Mouse (Mus musculus) lung, embryonic 16.5 days (tissue): ENCODE measurements around the gene Muc1. TPM values are rescaled to one million over a fixed set of nuclear protein-coding genes. Genes with fewer than 3 reads are reported as not detected.

Experiments
- ATAC-seq: fragments of 200-750 bp; cut with Nextera tagmentation; 2 replicates; pipeline ENCODE4 v1.8.0; 2017; ENCODE audit warnings: low read depth, mild to moderate bottlenecking, moderate library complexity
- H3K27ac ChIP-seq: fragments of 300-500 bp; sonication (generic); 2 replicates; pipeline ENCODE4 v1.5.1; 2014; ENCODE audit warnings: mild to moderate bottlenecking, control low read depth, low read length
- H3K27me3 ChIP-seq: fragments of 300-500 bp; sonication (generic); 2 replicates; pipeline ENCODE4 v1.6.1; 2014; ENCODE audit warnings: low read depth, low read length, mixed read lengths; ENCODE audit not compliant: control insufficient read depth, insufficient read depth
- H3K36me3 ChIP-seq: fragments of 300-500 bp; sonication (generic); 2 replicates; pipeline ENCODE4 v1.6.1; 2014; ENCODE audit warnings: low read length; ENCODE audit not compliant: control insufficient read depth, insufficient read depth
- H3K4me1 ChIP-seq: fragments of 300-500 bp; sonication (generic); replicated peaks from 2 replicates; pipeline ENCODE4 v1.6.1; 2014; ENCODE audit warnings: low read length, mixed read lengths; ENCODE audit not compliant: control insufficient read depth, insufficient read depth
- H3K4me2 ChIP-seq: fragments of 300-500 bp; sonication (generic); 2 replicates; pipeline ENCODE4 v1.6.1; 2014; ENCODE audit warnings: low read depth, low read length, control low read depth
- H3K4me3 ChIP-seq: fragments of 300-500 bp; sonication (generic); 2 replicates; pipeline ENCODE4 v1.5.1; 2014; ENCODE audit warnings: mild to moderate bottlenecking, low read length, control low read depth
- H3K9ac ChIP-seq: fragments of 300-500 bp; sonication (generic); 2 replicates; pipeline ENCODE4 v1.6.1; 2014; ENCODE audit warnings: low read length, control low read depth
- H3K9me3 ChIP-seq: fragments of 300-500 bp; sonication (generic); 2 replicates; pipeline ENCODE4 v1.6.1; 2016; ENCODE audit warnings: low read length; ENCODE audit not compliant: control insufficient read depth
- WGBS: fragments of 180-500 bp; shearing (Covaris S2); extraction: QIAGEN DNeasy Blood & Tissue Kit; methylation state at CpG from one replicate; pipeline ENCODE4 v1.1.7; 2014; 5-methylcytosine and 5-hydroxymethylcytosine counted together
- polyA plus RNA-seq: library from polyadenylated mRNA; unstranded; fragments of >200 nt; fragmentation: Nextera tagmentation; extraction: Ambion mirVana; gene quantifications from 2 replicates; pipeline ENCODE4 v1.2.1, GENCODE M21; 2015

The Muc1 gene
- polyA plus RNA-seq, 1 experiment from 2014 or later: 151 TPM

DNA sequence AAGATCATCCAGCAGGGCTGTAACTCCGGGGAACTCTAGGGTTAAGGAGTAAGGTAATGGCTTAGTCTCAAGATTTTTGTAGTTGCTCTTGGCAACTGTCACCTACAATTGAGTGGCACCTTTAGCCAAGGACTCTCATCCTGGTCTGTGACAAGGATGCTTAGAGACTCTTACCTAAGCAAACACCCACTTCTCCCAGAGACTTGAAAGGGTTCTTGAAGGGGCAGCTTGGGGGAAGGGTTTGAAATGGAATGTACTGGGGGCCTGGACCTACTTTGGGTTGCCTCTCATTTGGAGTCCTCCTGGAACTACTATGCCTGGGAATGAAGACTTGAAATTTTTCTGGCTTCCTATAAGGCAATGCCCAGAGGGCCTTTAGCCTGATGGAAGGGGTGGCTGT is 10.6 kb upstream of the Muc1 start:
- Histone ChIP-seq H3K36me3 (no peaks in the 10 kb centered on the region), H3K4me3 (no peak overlapping the region), H3K9me3 (no peaks in the 10 kb centered on the region), H3K4me1 (peaks cover 26% of the 10 kb centered on the region), H3K9ac (no peak overlapping the region), H3K4me2 (peak overlapping the region; percentile 28; the same call in 1 of the 2 replicates), H3K27me3 (no peaks in the 10 kb centered on the region), H3K27ac (peak overlapping the region; percentile 86)
- 42% methylated on average over 1 of the region's 1 CpGs for WGBS
- peak; percentile 47 for ATAC-seq

GRCm38 (mm10) chr3:89219546-89219945 is 9.3 kb upstream of the Muc1 start:
- peak; percentile 26 for ATAC-seq
- Histone ChIP-seq H3K4me3 (no peak overlapping the region), H3K36me3 (peaks cover 4% of the 10 kb centered on the region; the same call in 1 of the 2 replicates), H3K27ac (peak overlapping the region; percentile 86), H3K9ac (peak overlapping the region; percentile 8; the same call in 1 of the 2 replicates), H3K4me1 (peaks cover 26% of the 10 kb centered on the region), H3K4me2 (no peak overlapping the region; the same call in 1 of the 2 replicates), H3K9me3 (no peaks in the 10 kb centered on the region), H3K27me3 (no peaks in the 10 kb centered on the region)
- 14% methylated on average over 8 of the region's 8 CpGs for WGBS

DNA sequence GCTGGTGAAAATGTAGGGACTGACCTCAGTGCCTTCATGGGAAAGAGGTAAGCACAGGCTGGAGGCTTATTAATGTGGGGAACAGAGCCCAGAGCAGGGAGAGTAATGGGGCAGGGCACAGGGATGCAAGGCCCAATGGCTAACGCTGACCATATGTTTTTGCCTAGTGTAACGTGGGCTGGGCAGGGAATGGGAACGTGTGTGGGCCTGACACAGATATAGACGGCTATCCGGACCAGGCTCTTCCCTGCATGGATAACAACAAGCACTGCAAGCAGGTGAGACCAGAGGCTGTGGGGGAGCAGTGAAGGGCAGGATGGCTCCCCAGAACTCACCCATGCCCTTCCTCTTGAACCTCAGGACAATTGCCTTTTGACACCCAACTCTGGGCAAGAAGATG is 7.7 kb upstream of the Muc1 start:
- Histone ChIP-seq H3K36me3 (peaks cover 4% of the 10 kb centered on the region; the same call in 1 of the 2 replicates), H3K9ac (no peak overlapping the region), H3K4me1 (peaks cover 15% of the 10 kb centered on the region), H3K4me2 (no peak overlapping the region), H3K4me3 (no peak overlapping the region), H3K9me3 (no peaks in the 10 kb centered on the region), H3K27me3 (no peaks in the 10 kb centered on the region), H3K27ac (no peak overlapping the region)
- WGBS: 78% methylated on average over 5 of the region's 5 CpGs
- no peak for ATAC-seq

- ATAC-seq: no peak
- H3K27me3 ChIP-seq: no peaks in the 10 kb centered on the region
- no peak overlapping the region for H3K27ac ChIP-seq
- peak overlapping the region; percentile 83 for H3K4me2 ChIP-seq
- H3K36me3 ChIP-seq: peaks cover 4% of the 10 kb centered on the region; the same call in 1 of the 2 replicates
- H3K9ac ChIP-seq: peak overlapping the region; percentile 6; the same call in 1 of the 2 replicates
- peak overlapping the region; percentile 53; the same call in 1 of the 2 replicates for H3K4me3 ChIP-seq
- 61% methylated on average over 11 of the region's 11 CpGs for WGBS
- H3K9me3 ChIP-seq: no peaks in the 10 kb centered on the region
- H3K4me1 ChIP-seq: peaks cover 19% of the 10 kb centered on the region
Measured at GRCm38 (mm10) chr3:89224796-89225195, 4.1 kb upstream of the Muc1 start.

DNA sequence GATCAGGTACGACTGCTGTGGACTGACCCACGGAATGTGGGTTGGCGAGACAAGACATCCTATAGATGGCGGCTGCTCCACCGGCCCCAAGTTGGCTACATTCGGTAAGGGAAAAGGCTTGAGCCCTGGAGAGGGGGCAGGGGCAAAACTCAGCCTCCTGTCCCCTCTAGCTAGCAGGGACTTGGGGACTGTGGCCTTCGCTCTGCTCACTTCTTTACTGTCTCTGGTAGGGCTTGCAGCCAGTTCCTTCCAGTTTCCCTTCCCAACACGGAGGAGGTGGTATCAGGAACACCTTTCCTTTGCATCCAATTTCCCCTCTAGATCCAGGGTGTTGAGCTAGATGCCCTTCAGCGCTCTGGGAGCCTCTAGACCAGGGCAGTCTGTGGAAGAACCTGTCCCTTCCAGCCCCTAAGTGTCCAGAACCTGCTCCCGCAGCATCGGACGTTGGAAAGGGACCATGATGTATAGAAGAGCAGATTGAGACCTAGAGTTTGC is 3.5 kb upstream of the Muc1 start:
- Histone ChIP-seq H3K9me3 (no peaks in the 10 kb centered on the region), H3K9ac (peak overlapping the region; percentile 68), H3K4me3 (peak overlapping the region; percentile 53), H3K27ac (no peak overlapping the region; the same call in 1 of the 2 replicates), H3K27me3 (no peaks in the 10 kb centered on the region), H3K4me1 (peaks cover 17% of the 10 kb centered on the region), H3K36me3 (peaks cover 4% of the 10 kb centered on the region; the same call in 1 of the 2 replicates), H3K4me2 (peak overlapping the region; percentile 83)
- ATAC-seq: no peak
- WGBS: 51% methylated on average over 12 of the region's 12 CpGs

GRCm38 (mm10) chr3:89225918-89226317 is 2.9 kb upstream of the Muc1 start:
- WGBS: 43% methylated on average over 4 of the region's 4 CpGs
- H3K9me3 ChIP-seq: no peaks in the 10 kb centered on the region
- H3K4me1 ChIP-seq: peaks cover 17% of the 10 kb centered on the region
- peaks cover 4% of the 10 kb centered on the region; the same call in 1 of the 2 replicates for H3K36me3 ChIP-seq
- H3K27me3 ChIP-seq: no peaks in the 10 kb centered on the region
- no peak for ATAC-seq
- H3K4me3 ChIP-seq: peak overlapping the region; percentile 53
- H3K27ac ChIP-seq: peak overlapping the region; percentile 65
- H3K4me2 ChIP-seq: peak overlapping the region; percentile 83
- H3K9ac ChIP-seq: peak overlapping the region; percentile 68

DNA sequence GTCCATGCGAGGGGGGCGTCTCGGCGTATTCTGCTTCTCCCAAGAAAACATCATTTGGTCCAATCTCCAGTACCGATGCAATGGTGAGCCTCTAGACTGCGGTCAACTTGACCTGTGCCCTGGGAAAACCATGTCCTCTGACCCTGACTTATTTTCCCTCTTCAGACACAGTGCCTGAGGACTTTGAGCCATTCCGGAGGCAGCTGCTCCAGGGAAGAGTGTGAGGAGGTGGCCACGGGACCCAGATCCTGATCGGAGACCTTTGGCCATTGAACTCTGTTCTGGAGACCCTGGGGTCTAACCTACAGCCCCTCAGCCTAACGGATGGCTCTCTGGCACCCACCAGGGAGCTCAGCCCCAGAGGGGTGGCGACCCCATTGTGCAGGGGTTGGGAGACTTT is 2.5 kb upstream of the Muc1 start:
- Histone ChIP-seq H3K9me3 (no peaks in the 10 kb centered on the region), H3K4me1 (peaks cover 17% of the 10 kb centered on the region), H3K4me2 (peak overlapping the region; percentile 83), H3K9ac (peak overlapping the region; percentile 68), H3K4me3 (peak overlapping the region; percentile 53), H3K27me3 (no peaks in the 10 kb centered on the region), H3K36me3 (peaks cover 4% of the 10 kb centered on the region; the same call in 1 of the 2 replicates), H3K27ac (peak overlapping the region; percentile 65)
- 27% methylated on average over 11 of the region's 11 CpGs for WGBS
- no peak for ATAC-seq

DNA sequence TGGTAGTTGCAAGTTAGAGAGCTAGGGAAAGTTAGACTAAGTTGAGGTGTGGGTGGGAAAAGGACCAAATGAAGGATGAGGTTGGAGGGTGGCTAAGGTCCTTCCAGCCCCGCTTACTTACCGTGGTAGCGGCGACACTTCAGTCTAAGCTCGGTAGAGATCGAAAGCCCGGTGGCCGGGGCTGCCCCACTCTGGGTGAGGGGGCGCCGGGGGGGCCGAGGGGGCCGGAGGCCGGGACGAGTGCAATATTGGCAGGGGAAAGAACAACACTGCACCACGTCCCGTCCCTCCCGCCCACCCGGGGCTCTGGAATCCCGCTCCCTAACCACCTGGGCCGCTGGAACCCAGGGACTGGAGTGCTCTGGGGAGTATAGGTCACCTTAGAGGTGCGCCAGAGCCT is 2.0 kb upstream of the Muc1 start, which contains the start of gene Mtx1:
Gene Mtx1 (minus strand): TSS at position 189 of the 400 bp plus-strand sequence.
- H3K36me3 ChIP-seq: peaks cover 4% of the 10 kb centered on the region; the same call in 1 of the 2 replicates
- peak within 1 kb of the TSS; percentile 68 for H3K9ac ChIP-seq
- peak within 1 kb of the TSS; percentile 91 for H3K27ac ChIP-seq
- H3K4me2 ChIP-seq: peak within 1 kb of the TSS; percentile 83
- H3K9me3 ChIP-seq: no peaks in the 10 kb centered on the region
- H3K4me3 ChIP-seq: peak within 1 kb of the TSS; percentile 53
- WGBS: 3% methylated on average over 21 of the region's 21 CpGs
- no peaks in the 10 kb centered on the region for H3K27me3 ChIP-seq
- H3K4me1 ChIP-seq: peaks cover 17% of the 10 kb centered on the region
- peak; percentile 5 for ATAC-seq

DNA sequence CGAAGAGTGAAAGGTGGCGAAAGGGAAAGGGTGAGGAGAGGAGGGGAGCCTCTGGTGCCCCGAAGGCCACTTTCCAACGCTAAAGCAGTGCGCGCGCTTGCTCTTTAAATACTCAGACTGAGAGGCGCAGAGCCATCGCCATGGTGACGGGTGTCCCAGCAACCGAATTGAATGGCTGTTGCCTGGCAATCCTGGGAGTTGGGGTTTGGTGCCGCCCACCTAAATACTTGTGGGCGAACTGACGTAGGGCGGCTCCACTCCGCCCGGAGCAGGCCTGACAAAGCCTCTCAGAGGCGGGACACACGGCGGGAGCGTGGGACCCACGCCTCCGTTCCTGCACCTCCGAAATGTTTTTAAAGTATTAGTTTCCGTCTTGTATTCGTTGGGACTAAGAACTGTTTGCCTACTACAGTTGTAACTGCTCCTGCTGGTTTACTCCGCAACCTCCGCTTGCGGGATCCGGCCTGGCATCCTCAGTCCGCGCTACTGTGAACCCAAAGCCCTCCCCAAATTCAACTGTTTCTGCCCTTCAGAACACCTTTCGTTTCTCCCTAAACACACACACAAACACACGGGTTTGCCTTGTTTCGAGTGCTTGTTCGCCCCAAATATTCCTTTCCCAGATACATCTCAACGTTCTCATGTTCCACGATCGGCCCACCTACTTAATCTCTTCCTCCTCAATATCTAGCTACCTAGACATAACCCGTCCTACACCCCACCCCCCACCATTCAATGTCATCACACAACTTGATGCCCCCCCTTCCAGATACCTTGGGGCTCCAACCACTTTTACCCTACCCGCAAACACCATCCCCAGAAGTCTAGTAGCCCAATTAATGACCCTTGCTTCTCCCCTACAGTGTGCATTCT is 1.3 kb upstream of the Muc1 start:
- peak; percentile 83 for ATAC-seq
- peak overlapping the region; percentile 91 for H3K27ac ChIP-seq
- no peaks in the 10 kb centered on the region for H3K27me3 ChIP-seq
- peaks cover 4% of the 10 kb centered on the region; the same call in 1 of the 2 replicates for H3K36me3 ChIP-seq
- peak overlapping the region; percentile 68 for H3K9ac ChIP-seq
- H3K9me3 ChIP-seq: no peaks in the 10 kb centered on the region
- H3K4me1 ChIP-seq: peaks cover 17% of the 10 kb centered on the region
- peak overlapping the region; percentile 83 for H3K4me2 ChIP-seq
- H3K4me3 ChIP-seq: peak overlapping the region; percentile 53
- WGBS: 4% methylated on average over 41 of the region's 41 CpGs
